Mouse (Mus musculus) megakaryocyte, embryonic 14.5 days (primary cell): Measurements from ENCODE around the gene Aimp2.

Experiments used
- FLI1 ChIP-seq: IDR thresholded peaks from 2 replicates; pipeline ENCODE4 v1.6.1; 2012; ENCODE audit warnings: low read length, inconsistent platforms, mixed read lengths
- GATA1 ChIP-seq: IDR thresholded peaks from 3 replicates; pipeline ENCODE4 v1.6.1; 2012; ENCODE audit warnings: mixed read lengths, low read length, inconsistent platforms, borderline replicate concordance

GRCm38 (mm10) chr5:143924781-143925452 lies 15.3 kb upstream of the Aimp2 start:
- TF ChIP-seq GATA1 (no peak), FLI1 (no peak)
